Mouse (Mus musculus) midbrain, postnatal 0 days (tissue): ENCODE results near the gene Ciao2b. TPM values are rescaled to one million over a fixed set of nuclear protein-coding genes. Genes with fewer than 3 reads are reported as not detected.
A peak's percentile ranks its signal among the peaks of the same experiment; 100 is the strongest.

Experiments
- ATAC-seq: fragments of 200-750 bp; cut with Nextera tagmentation; 2 replicates; pipeline ENCODE4 v1.8.0; 2017; ENCODE audit warnings: moderate number of reproducible peaks, mild to moderate bottlenecking, moderate TSS enrichment, moderate library complexity; ENCODE audit not compliant: low FRiP score
- DNase-seq: peaks from one replicate; pipeline ENCODE4 v3.0.0-alpha.2; 2015; ENCODE audit warnings: low spot score
- H3K27ac ChIP-seq: fragments of 300-500 bp; sonication (generic); 2 replicates; pipeline ENCODE4 v1.5.1; 2014; ENCODE audit warnings: low read depth, mild to moderate bottlenecking, low read length, mixed read lengths
- H3K27me3 ChIP-seq: fragments of 300-500 bp; sonication (generic); 2 replicates; pipeline ENCODE4 v1.6.1; 2014; ENCODE audit warnings: low read length, control low read depth, mixed read lengths; ENCODE audit not compliant: insufficient read depth
- H3K36me3 ChIP-seq: fragments of 300-500 bp; sonication (generic); 2 replicates; pipeline ENCODE4 v1.6.1; 2014; ENCODE audit warnings: low read length, control low read depth, mixed read lengths; ENCODE audit not compliant: insufficient read depth
- H3K4me1 ChIP-seq: fragments of 300-500 bp; sonication (generic); 2 replicates; pipeline ENCODE4 v1.6.1; 2014; ENCODE audit warnings: mild to moderate bottlenecking, control low read depth, antibody characterized with exemption, low read length, mixed read lengths; ENCODE audit not compliant: insufficient read depth
- H3K4me2 ChIP-seq: fragments of 300-500 bp; sonication (generic); 2 replicates; pipeline ENCODE4 v1.6.1; 2014; ENCODE audit warnings: low read depth, mild to moderate bottlenecking, low read length, mixed read lengths; ENCODE audit not compliant: poor library complexity, severe bottlenecking
- H3K4me3 ChIP-seq: fragments of 300-500 bp; sonication (generic); 2 replicates; pipeline ENCODE4 v1.5.1; 2014; ENCODE audit warnings: low read depth, mild to moderate bottlenecking, low read length, moderate library complexity
- H3K9ac ChIP-seq: fragments of 300-500 bp; sonication (generic); replicated peaks from 2 replicates; pipeline ENCODE4 v1.6.1; 2014; ENCODE audit warnings: mild to moderate bottlenecking, low read length, moderate library complexity, mixed read lengths; ENCODE audit not compliant: poor library complexity, severe bottlenecking
- H3K9me3 ChIP-seq: fragments of 300-500 bp; sonication (generic); 2 replicates; pipeline ENCODE4 v1.6.1; 2016; ENCODE audit warnings: low read length, control low read depth
- CTCF ChIP-seq: IDR thresholded peaks from 2 replicates; pipeline ENCODE4 v1.5.1; 2016; ENCODE audit warnings: antibody characterized with exemption, mild to moderate bottlenecking
- WGBS: fragments of 180-500 bp; shearing (Covaris S2); extraction: QIAGEN DNeasy Blood & Tissue Kit; methylation state at CpG from one replicate; pipeline ENCODE4 v1.1.7; 2014; 5-methylcytosine and 5-hydroxymethylcytosine counted together
- polyA plus RNA-seq: library from polyadenylated mRNA; unstranded; fragments of >200 nt; fragmentation: Nextera tagmentation; extraction: Ambion mirVana; gene quantifications from 2 replicates; pipeline ENCODE4 v1.2.1, GENCODE M21; 2015
- total RNA-seq: library from RNA; depleted of rRNA; stranded (reverse); fragments of >200 nt; gene quantifications from 2 replicates; pipeline ENCODE4 v1.2.3, GENCODE M21; 2014

Ciao2b gene
- total and polyA plus RNA-seq, 2 experiments from 2014 or later: 84.0 to 108 TPM

DNA sequence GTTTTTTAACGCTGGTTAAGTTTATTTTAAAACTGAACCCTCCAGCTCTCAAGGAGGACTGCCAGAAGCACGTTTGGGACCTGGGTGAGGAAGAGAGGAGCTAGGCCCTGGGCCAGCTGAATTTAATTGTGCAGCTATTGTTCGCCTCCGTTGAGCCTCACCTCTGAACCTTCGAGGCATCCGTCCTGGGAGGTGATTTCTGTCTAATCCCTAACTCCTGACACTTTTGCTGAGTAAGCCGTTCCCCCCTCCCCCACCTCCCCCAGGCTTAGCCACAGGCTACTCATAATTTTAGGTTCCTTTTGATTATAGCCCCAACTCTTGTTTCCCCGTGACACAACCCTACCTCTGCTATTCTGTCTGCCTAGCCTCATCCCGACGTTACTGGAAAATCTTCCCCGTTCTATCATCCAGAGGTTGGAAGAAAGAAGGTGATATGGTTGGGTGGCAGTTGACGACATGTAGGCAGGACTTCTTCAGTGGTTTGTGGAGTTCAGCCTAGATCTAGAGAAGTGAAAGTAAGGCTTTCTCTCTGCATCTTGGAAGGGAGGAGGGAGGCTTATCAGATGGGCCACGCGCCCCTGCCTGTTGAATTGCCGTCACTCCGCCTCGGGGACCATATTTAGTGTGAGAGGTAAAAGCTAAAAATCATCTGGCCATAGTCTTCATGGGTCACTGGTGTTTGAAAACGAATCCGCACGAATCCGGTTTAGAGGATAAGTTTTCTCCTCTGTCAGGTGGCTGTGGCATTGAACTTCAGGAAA is 45.8 kb downstream of the Ciao2b start:
- H3K9ac ChIP-seq: no peak overlapping the region
- TF ChIP-seq CTCF: no peak
- H3K9me3 ChIP-seq: no peaks in the 10 kb centered on the region
- no peak for ATAC-seq
- no peak overlapping the region for H3K4me2 ChIP-seq
- no peaks in the 10 kb centered on the region for H3K4me1 ChIP-seq
- H3K27ac ChIP-seq: no peak overlapping the region
- no peak overlapping the region for H3K4me3 ChIP-seq
- H3K27me3 ChIP-seq: no peaks in the 10 kb centered on the region
- 89% methylated on average over 21 of the region's 21 CpGs for WGBS
- DNase-seq: no peak
- H3K36me3 ChIP-seq: peaks cover 14% of the 10 kb centered on the region

DNA sequence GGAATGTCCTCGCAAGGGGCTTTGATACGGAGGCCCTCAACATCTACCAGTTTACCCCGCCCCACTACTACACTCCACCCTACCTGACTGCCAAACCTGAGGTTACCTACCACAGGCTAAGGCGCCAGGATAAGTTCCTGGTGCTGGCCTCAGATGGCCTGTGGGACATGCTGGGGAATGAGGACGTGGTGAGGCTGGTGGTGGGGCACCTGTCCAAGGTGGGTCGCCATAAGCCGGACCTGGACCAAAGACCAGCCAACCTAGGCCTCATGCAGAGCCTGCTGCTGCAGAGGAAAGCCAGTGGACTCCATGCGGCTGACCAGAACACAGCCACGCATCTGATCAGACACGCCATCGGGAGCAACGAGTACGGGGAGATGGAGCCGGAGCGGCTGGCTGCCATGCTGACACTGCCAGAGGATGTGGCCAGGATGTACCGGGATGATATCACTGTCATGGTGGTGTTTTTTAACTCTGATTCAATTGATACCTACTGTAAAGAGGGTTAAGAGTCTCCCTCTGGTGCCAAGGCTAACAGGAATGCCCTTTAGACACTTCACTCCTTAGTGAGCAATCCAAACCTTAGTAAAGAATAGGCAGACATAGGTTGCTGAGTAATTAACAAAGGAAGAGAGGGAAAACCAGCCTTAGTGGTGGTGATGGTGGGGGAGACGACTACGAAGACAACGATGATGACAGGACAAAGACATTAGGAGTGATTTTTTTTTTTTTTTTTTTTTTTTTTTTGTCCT is 47.0 kb downstream of the Ciao2b start:
- Histone ChIP-seq H3K27ac (no peak overlapping the region), H3K27me3 (no peaks in the 10 kb centered on the region), H3K4me3 (no peak overlapping the region), H3K9me3 (no peaks in the 10 kb centered on the region), H3K4me1 (no peaks in the 10 kb centered on the region), H3K9ac (no peak overlapping the region), H3K36me3 (peaks cover 14% of the 10 kb centered on the region), H3K4me2 (no peak overlapping the region)
- DNase-seq: no peak
- WGBS: 94% methylated on average over 19 of the region's 19 CpGs
- ATAC-seq: no peak
- no peak for TF ChIP-seq CTCF

- TF ChIP-seq CTCF: no peak
- H3K4me2 ChIP-seq: no peak overlapping the region
- H3K4me1 ChIP-seq: no peaks in the 10 kb centered on the region
- DNase-seq: no peak
- 94% methylated on average over 31 of the region's 31 CpGs for WGBS
- no peak overlapping the region for H3K9ac ChIP-seq
- no peaks in the 10 kb centered on the region for H3K27me3 ChIP-seq
- no peaks in the 10 kb centered on the region for H3K9me3 ChIP-seq
- no peak for ATAC-seq
- H3K36me3 ChIP-seq: peaks cover 14% of the 10 kb centered on the region
- H3K4me3 ChIP-seq: no peak overlapping the region
- H3K27ac ChIP-seq: no peak overlapping the region
Observed at GRCm38 (mm10) chr8:104593536-104594325, 48.0 kb downstream of the Ciao2b start.

DNA sequence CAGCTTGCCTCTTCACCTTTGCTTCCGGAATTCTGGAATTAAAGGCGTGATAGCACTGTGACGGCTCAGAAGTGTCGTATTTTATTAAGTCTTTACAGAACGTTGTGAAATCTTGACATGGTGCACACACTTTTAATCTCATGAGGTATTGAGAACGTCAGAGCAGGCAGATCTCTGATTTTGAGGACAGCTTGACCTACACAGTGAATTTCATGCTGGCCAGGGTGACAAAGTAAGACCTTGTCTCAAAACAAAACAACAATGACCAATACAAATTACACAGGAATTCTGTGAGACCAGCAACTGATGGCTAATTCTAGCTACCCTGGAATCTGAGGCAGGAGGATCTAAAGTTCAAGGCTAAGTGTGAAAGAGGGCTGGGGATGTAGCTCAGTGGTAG is 49.2 kb downstream of the Ciao2b start:
- Histone ChIP-seq H3K4me2 (peak overlapping the region; percentile 79), H3K4me3 (peak overlapping the region; percentile 69; the same call in 1 of the 2 replicates), H3K36me3 (peaks cover 14% of the 10 kb centered on the region), H3K4me1 (no peaks in the 10 kb centered on the region), H3K9ac (peak overlapping the region; percentile 74; the same call in 1 of the 2 replicates), H3K27ac (no peak overlapping the region), H3K9me3 (no peaks in the 10 kb centered on the region), H3K27me3 (no peaks in the 10 kb centered on the region)
- ATAC-seq (no peak), DNase-seq (no peak)
- 54% methylated on average over 6 of the region's 6 CpGs for WGBS
- no peak for TF ChIP-seq CTCF

- 2% methylated on average over 9 of the region's 9 CpGs for WGBS
- H3K4me3 ChIP-seq: peak overlapping the region; percentile 69
- H3K27ac ChIP-seq: peak overlapping the region; percentile 70
- H3K4me2 ChIP-seq: peak overlapping the region; percentile 79
- H3K9me3 ChIP-seq: no peaks in the 10 kb centered on the region
- no peaks in the 10 kb centered on the region for H3K4me1 ChIP-seq
- no peaks in the 10 kb centered on the region for H3K27me3 ChIP-seq
- peaks cover 14% of the 10 kb centered on the region for H3K36me3 ChIP-seq
- no peak for TF ChIP-seq CTCF
- ATAC-seq (0 out of 2 replicates have a peak, but pooled peaks have one; percentile 2), DNase-seq (no peak)
- H3K9ac ChIP-seq: peak overlapping the region; percentile 74
Observed at GRCm38 (mm10) chr8:104591856-104592255, 49.9 kb downstream of the Ciao2b start.
